Mouse (Mus musculus) stomach, embryonic 15.5 days (tissue): ENCODE results near the gene Stxbp6. TPM values are rescaled to one million over a fixed set of nuclear protein-coding genes. Genes with fewer than 3 reads are reported as not detected.
A peak's percentile ranks its signal among the peaks of the same experiment; 100 is the strongest.

Experiments used
- ATAC-seq: fragments of 200-750 bp; cut with Nextera tagmentation; 2 replicates; pipeline ENCODE4 v1.8.0; 2017; ENCODE audit warnings: low read depth, moderate number of reproducible peaks, moderate TSS enrichment; ENCODE audit not compliant: insufficient read depth, low FRiP score
- H3K27ac ChIP-seq: fragments of 300-500 bp; sonication (generic); 2 replicates; pipeline ENCODE4 v1.5.1; 2015; ENCODE audit warnings: mild to moderate bottlenecking, inconsistent platforms
- H3K27me3 ChIP-seq: fragments of 300-500 bp; sonication (generic); replicated peaks from 2 replicates; pipeline ENCODE4 v1.6.1; 2015; ENCODE audit warnings: inconsistent platforms
- H3K36me3 ChIP-seq: fragments of 300-500 bp; sonication (generic); 2 replicates; pipeline ENCODE4 v1.6.1; 2015; ENCODE audit warnings: inconsistent platforms
- H3K4me1 ChIP-seq: fragments of 300-500 bp; sonication (generic); 2 replicates; pipeline ENCODE4 v1.6.1; 2015; ENCODE audit warnings: inconsistent platforms
- H3K4me2 ChIP-seq: fragments of 300-500 bp; sonication (generic); 2 replicates; pipeline ENCODE4 v1.6.1; 2015; ENCODE audit warnings: mild to moderate bottlenecking, inconsistent platforms
- H3K4me3 ChIP-seq: fragments of 300-500 bp; sonication (generic); replicated peaks from 2 replicates; pipeline ENCODE4 v1.5.1; 2015; ENCODE audit warnings: inconsistent platforms
- H3K9ac ChIP-seq: fragments of 300-500 bp; sonication (generic); 2 replicates; pipeline ENCODE4 v1.6.1; 2015; ENCODE audit warnings: inconsistent platforms
- H3K9me3 ChIP-seq: fragments of 300-500 bp; sonication (generic); 2 replicates; pipeline ENCODE4 v1.6.1; 2016; ENCODE audit warnings: inconsistent platforms
- WGBS: fragments of 180-500 bp; shearing (Covaris S2); methylation state at CpG from one replicate; pipeline ENCODE4 v1.1.7; 2015; 5-methylcytosine and 5-hydroxymethylcytosine counted together
- polyA plus RNA-seq: library from polyadenylated mRNA; unstranded; fragments of >200 nt; fragmentation: Nextera tagmentation; extraction: Ambion mirVana; gene quantifications from 2 replicates; pipeline ENCODE4 v1.2.1, GENCODE M21; 2015

Stxbp6 gene
- polyA plus RNA-seq, 1 experiment from 2014 or later = 19.2 TPM

GRCm38 (mm10) chr12:45019059-45019822 lies 55.3 kb downstream of the Stxbp6 start:
- no peak overlapping the region for H3K4me3 ChIP-seq
- no peak overlapping the region for H3K9ac ChIP-seq
- no peaks in the 10 kb centered on the region for H3K4me1 ChIP-seq
- no peak overlapping the region for H3K27ac ChIP-seq
- H3K36me3 ChIP-seq = no peaks in the 10 kb centered on the region
- ATAC-seq = no peak
- WGBS = 65% methylated on average over 12 of the region's 12 CpGs
- no peak overlapping the region for H3K4me2 ChIP-seq
- no peaks in the 10 kb centered on the region for H3K27me3 ChIP-seq
- H3K9me3 ChIP-seq = no peaks in the 10 kb centered on the region

- no peaks in the 10 kb centered on the region for H3K36me3 ChIP-seq
- peaks cover 5% of the 10 kb centered on the region; the same call in 1 of the 2 replicates for H3K4me1 ChIP-seq
- WGBS = 35% methylated on average over 5 of the region's 5 CpGs
- H3K4me3 ChIP-seq = no peak overlapping the region
- H3K27me3 ChIP-seq = no peaks in the 10 kb centered on the region
- no peak overlapping the region for H3K9ac ChIP-seq
- ATAC-seq = peak; percentile 66; the same call in 1 of the 2 replicates
- H3K9me3 ChIP-seq = no peaks in the 10 kb centered on the region
- peak overlapping the region; percentile 46; the same call in 1 of the 2 replicates for H3K27ac ChIP-seq
- no peak overlapping the region for H3K4me2 ChIP-seq
Observed at GRCm38 (mm10) chr12:45013246-45013756, 61.2 kb downstream of the Stxbp6 start.

GRCm38 (mm10) chr12:45011436-45012089 lies 62.9 kb downstream of the Stxbp6 start:
- Histone ChIP-seq H3K4me1 (peaks cover 5% of the 10 kb centered on the region; the same call in 1 of the 2 replicates), H3K9me3 (no peaks in the 10 kb centered on the region), H3K27ac (no peak overlapping the region), H3K9ac (no peak overlapping the region), H3K4me3 (no peak overlapping the region), H3K4me2 (no peak overlapping the region), H3K36me3 (no peaks in the 10 kb centered on the region), H3K27me3 (no peaks in the 10 kb centered on the region)
- WGBS = 83% methylated on average over 11 of the region's 11 CpGs
- no peak for ATAC-seq

GRCm38 (mm10) chr12:45011006-45011405 lies 63.5 kb downstream of the Stxbp6 start:
- H3K4me1 ChIP-seq = peaks cover 5% of the 10 kb centered on the region; the same call in 1 of the 2 replicates
- no peak overlapping the region for H3K9ac ChIP-seq
- H3K4me3 ChIP-seq = no peak overlapping the region
- no peaks in the 10 kb centered on the region for H3K9me3 ChIP-seq
- ATAC-seq = no peak
- no peak overlapping the region for H3K27ac ChIP-seq
- no peaks in the 10 kb centered on the region for H3K36me3 ChIP-seq
- no peak overlapping the region for H3K4me2 ChIP-seq
- H3K27me3 ChIP-seq = no peaks in the 10 kb centered on the region

- no peak for ATAC-seq
- H3K27me3 ChIP-seq = no peaks in the 10 kb centered on the region
- no peaks in the 10 kb centered on the region for H3K36me3 ChIP-seq
- H3K9ac ChIP-seq = no peak overlapping the region
- peaks cover 5% of the 10 kb centered on the region; the same call in 1 of the 2 replicates for H3K4me1 ChIP-seq
- no peaks in the 10 kb centered on the region for H3K9me3 ChIP-seq
- WGBS = 86% methylated on average over 2 of the region's 2 CpGs
- H3K27ac ChIP-seq = no peak overlapping the region
- no peak overlapping the region for H3K4me3 ChIP-seq
- no peak overlapping the region for H3K4me2 ChIP-seq
Observed at GRCm38 (mm10) chr12:45009984-45010611, 64.4 kb downstream of the Stxbp6 start.

- no peak overlapping the region for H3K4me3 ChIP-seq
- H3K27ac ChIP-seq = no peak overlapping the region
- ATAC-seq = peak; percentile 68; the same call in 1 of the 2 replicates
- H3K4me1 ChIP-seq = no peaks in the 10 kb centered on the region
- no peak overlapping the region for H3K9ac ChIP-seq
- no peaks in the 10 kb centered on the region for H3K9me3 ChIP-seq
- WGBS = 49% methylated on average over 2 of the region's 2 CpGs
- no peaks in the 10 kb centered on the region for H3K36me3 ChIP-seq
- H3K4me2 ChIP-seq = no peak overlapping the region
- H3K27me3 ChIP-seq = no peaks in the 10 kb centered on the region
Observed at GRCm38 (mm10) chr12:45006569-45006968, 67.9 kb downstream of the Stxbp6 start.

GRCm38 (mm10) chr12:45006049-45006448 lies 68.5 kb downstream of the Stxbp6 start:
- WGBS = 65% methylated on average over 4 of the region's 4 CpGs
- Histone ChIP-seq H3K9me3 (no peaks in the 10 kb centered on the region), H3K27ac (no peak overlapping the region), H3K9ac (no peak overlapping the region), H3K4me3 (no peak overlapping the region), H3K4me2 (no peak overlapping the region), H3K4me1 (no peaks in the 10 kb centered on the region), H3K27me3 (no peaks in the 10 kb centered on the region), H3K36me3 (no peaks in the 10 kb centered on the region)
- ATAC-seq = no peak

- Histone ChIP-seq H3K4me1 (no peaks in the 10 kb centered on the region), H3K4me2 (no peak overlapping the region), H3K36me3 (no peaks in the 10 kb centered on the region), H3K27ac (no peak overlapping the region), H3K4me3 (no peak overlapping the region), H3K9me3 (no peaks in the 10 kb centered on the region), H3K9ac (no peak overlapping the region), H3K27me3 (no peaks in the 10 kb centered on the region)
- 82% methylated on average over 1 of the region's 1 CpGs for WGBS
- no peak for ATAC-seq
Observed at GRCm38 (mm10) chr12:45001996-45002395, 72.5 kb downstream of the Stxbp6 start.

- Histone ChIP-seq H3K4me1 (no peaks in the 10 kb centered on the region), H3K4me3 (no peak overlapping the region), H3K27ac (no peak overlapping the region), H3K4me2 (no peak overlapping the region), H3K27me3 (no peaks in the 10 kb centered on the region), H3K9me3 (no peaks in the 10 kb centered on the region), H3K9ac (no peak overlapping the region), H3K36me3 (no peaks in the 10 kb centered on the region)
- WGBS = 83% methylated on average over 4 of the region's 4 CpGs
- no peak for ATAC-seq
Observed at GRCm38 (mm10) chr12:44997422-44997821, 77.1 kb downstream of the Stxbp6 start.

GRCm38 (mm10) chr12:44996897-44997296 lies 77.6 kb downstream of the Stxbp6 start:
- WGBS = 81% methylated on average over 3 of the region's 3 CpGs
- Histone ChIP-seq H3K27ac (no peak overlapping the region), H3K9ac (no peak overlapping the region), H3K9me3 (no peaks in the 10 kb centered on the region), H3K4me3 (no peak overlapping the region), H3K36me3 (no peaks in the 10 kb centered on the region), H3K27me3 (no peaks in the 10 kb centered on the region), H3K4me2 (no peak overlapping the region), H3K4me1 (no peaks in the 10 kb centered on the region)
- ATAC-seq = no peak

GRCm38 (mm10) chr12:44996274-44996673 lies 78.2 kb downstream of the Stxbp6 start:
- H3K9me3 ChIP-seq = no peaks in the 10 kb centered on the region
- ATAC-seq = no peak
- H3K27ac ChIP-seq = no peak overlapping the region
- H3K4me1 ChIP-seq = no peaks in the 10 kb centered on the region
- H3K4me2 ChIP-seq = no peak overlapping the region
- no peak overlapping the region for H3K9ac ChIP-seq
- H3K4me3 ChIP-seq = no peak overlapping the region
- WGBS = 75% methylated on average over 2 of the region's 2 CpGs
- no peaks in the 10 kb centered on the region for H3K36me3 ChIP-seq
- no peaks in the 10 kb centered on the region for H3K27me3 ChIP-seq

- no peak overlapping the region for H3K4me2 ChIP-seq
- H3K27ac ChIP-seq = no peak overlapping the region
- no peak overlapping the region for H3K9ac ChIP-seq
- H3K4me3 ChIP-seq = no peak overlapping the region
- ATAC-seq = no peak
- H3K27me3 ChIP-seq = no peaks in the 10 kb centered on the region
- WGBS = 89% methylated on average over 3 of the region's 3 CpGs
- H3K9me3 ChIP-seq = no peaks in the 10 kb centered on the region
- H3K36me3 ChIP-seq = no peaks in the 10 kb centered on the region
- H3K4me1 ChIP-seq = no peaks in the 10 kb centered on the region
Observed at GRCm38 (mm10) chr12:44993391-44993790, 81.1 kb downstream of the Stxbp6 start.
